Mouse (Mus musculus): ENCODE results near the gene Kif9. TPM values are rescaled to one million over a fixed set of nuclear protein-coding genes. Genes with fewer than 3 reads are reported as not detected.

Gene Kif9
- polyA plus RNA-seq (2015; fragmentation: Nextera tagmentation; extraction: Ambion mirVana), result 0.58 and 0.64 TPM in 2 replicates

GRCm38 (mm10) chr9:110476124-110477091 lies at the start of gene Kif9, which contains the start of gene Klhl18:
Gene Kif9, plus strand, starts transcription at chr9:110476958.
Gene Klhl18, minus strand, starts transcription at chr9:110476694.

GRCm38 (mm10) chr9:110532538-110533291 lies 56.0 kb downstream of the Kif9 start, which contains the start of gene Setd2:
Gene Setd2, plus strand, starts transcription at chr9:110532597.

Other genes starting within 250 kb of the Kif9 start
- gene Cspg5, start 233.2 kb upstream of the Kif9 start, polyA plus RNA-seq (2015; fragmentation: Nextera tagmentation; extraction: Ambion mirVana), result 0.48 and 0.72 TPM in 2 replicates
- gene Elp6, start 171.8 kb upstream of the Kif9 start, polyA plus RNA-seq (2015; fragmentation: Nextera tagmentation; extraction: Ambion mirVana), result 9.9 and 11.5 TPM in 2 replicates
- 14.5 and 19.0 TPM in 2 replicates for gene Scap, start 143.7 kb upstream of the Kif9 start, polyA plus RNA-seq (2015; fragmentation: Nextera tagmentation; extraction: Ambion mirVana)
- gene Ptpn23, start 68.7 kb upstream of the Kif9 start, polyA plus RNA-seq (2015; fragmentation: Nextera tagmentation; extraction: Ambion mirVana), result 4.5 and 5.6 TPM in 2 replicates
- gene Ngp, start 57.2 kb upstream of the Kif9 start, polyA plus RNA-seq (2015; fragmentation: Nextera tagmentation; extraction: Ambion mirVana), result 845 and 1,245 TPM in 2 replicates
- 4.7 and 4.8 TPM in 2 replicates for gene Klhl18, start 264 bp upstream of the Kif9 start, polyA plus RNA-seq (2015; fragmentation: Nextera tagmentation; extraction: Ambion mirVana)
- gene Setd2, start 55.6 kb downstream of the Kif9 start, polyA plus RNA-seq (2015; fragmentation: Nextera tagmentation; extraction: Ambion mirVana), result 21.6 and 25.6 TPM in 2 replicates
- 8.8 and 9.2 TPM in 2 replicates for gene Nradd, start 147.5 kb downstream of the Kif9 start, polyA plus RNA-seq (2015; fragmentation: Nextera tagmentation; extraction: Ambion mirVana)
- 4.9 and 6.2 TPM in 2 replicates for gene Nbeal2, start 177.2 kb downstream of the Kif9 start, polyA plus RNA-seq (2015; fragmentation: Nextera tagmentation; extraction: Ambion mirVana)
- 108 and 121 TPM in 2 replicates for gene Ccdc12, start 179.5 kb downstream of the Kif9 start, polyA plus RNA-seq (2015; fragmentation: Nextera tagmentation; extraction: Ambion mirVana)